Mouse (Mus musculus): ENCODE measurements around the gene Zfp975.
"Not testable (repeated sequence)": the region's sequence is repeated elsewhere in the genome, so short reads cannot be mapped to it uniquely, and the experiment has no call there.

Zfp975 gene

GRCm38 (mm10) chr7:42692362-42693158 lies at the start of gene Zfp975:
Zfp975 (minus strand) TSS chr7:42692742.
- H3K9me3 ChIP-seq (ENCODE audit: low read length); H3K27me3 ChIP-seq (ENCODE audit: insufficient read depth, low read length); H3K36me3 ChIP-seq (ENCODE audit: insufficient read depth, low read length): not testable (repeated sequence)
- Histone ChIP-seq H3K4me1 (replicated peaks; ENCODE audit: low read depth, low read length) (peaks cover 24% of the 10 kb centered on the region), H3K4me3 (replicated peaks; ENCODE audit: low read length) (peak within 1 kb of the TSS; percentile 85)

GRCm38 (mm10) chr7:42738536-42739210 lies 46.1 kb upstream of the Zfp975 start:
- Histone ChIP-seq H3K36me3 (ENCODE audit: insufficient read depth, low read length) (peaks cover 13% of the 10 kb centered on the region), H3K9me3 (ENCODE audit: low read length) (no peaks in the 10 kb centered on the region), H3K4me3 (replicated peaks; ENCODE audit: low read length) (peak overlapping the region; percentile 86), H3K4me1 (replicated peaks; ENCODE audit: low read depth, low read length) (peaks cover 20% of the 10 kb centered on the region), H3K27me3 (ENCODE audit: insufficient read depth, low read length) (no peaks in the 10 kb centered on the region)
- TF ChIP-seq NANOG (IDR thresholded peaks at IDR 0.05; ENCODE audit: borderline replicate concordance, low read length) = no peak
- no peak for TF ChIP-seq POU5F1 (IDR thresholded peaks at IDR 0.05; ENCODE audit: borderline replicate concordance, low read length)
- TF ChIP-seq CTCF (conservative IDR thresholded peaks at IDR 0.05; ENCODE audit: low read length) = no peak

GRCm38 (mm10) chr7:42726917-42727316 lies 34.4 kb upstream of the Zfp975 start, which contains the start of gene Gm17067:
Gm17067 (minus strand) TSS chr7:42727017.
- H3K4me1 ChIP-seq (replicated peaks; ENCODE audit: low read depth, low read length); H3K36me3 ChIP-seq (ENCODE audit: insufficient read depth, low read length); H3K4me3 ChIP-seq (replicated peaks; ENCODE audit: low read length); H3K9me3 ChIP-seq (ENCODE audit: low read length); H3K27me3 ChIP-seq (ENCODE audit: insufficient read depth, low read length): not testable (repeated sequence)

- Histone ChIP-seq H3K4me1 (replicated peaks; ENCODE audit: low read depth, low read length) (peaks cover 25% of the 10 kb centered on the region), H3K4me3 (replicated peaks; ENCODE audit: low read length) (peak overlapping the region; percentile 85)
- H3K36me3 ChIP-seq (ENCODE audit: insufficient read depth, low read length); H3K9me3 ChIP-seq (ENCODE audit: low read length); H3K27me3 ChIP-seq (ENCODE audit: insufficient read depth, low read length): not testable (repeated sequence)
Measured at GRCm38 (mm10) chr7:42693251-42693650, 709 bp upstream of the Zfp975 start.

GRCm38 (mm10) chr7:42680081-42680480 lies 12.5 kb downstream of the Zfp975 start:
- H3K4me1 ChIP-seq (replicated peaks; ENCODE audit: low read depth, low read length); H3K4me3 ChIP-seq (replicated peaks; ENCODE audit: low read length): not testable (repeated sequence)

GRCm38 (mm10) chr7:42679646-42680045 lies 12.9 kb downstream of the Zfp975 start:
- H3K36me3 ChIP-seq (ENCODE audit: insufficient read depth, low read length); H3K4me3 ChIP-seq (replicated peaks; ENCODE audit: low read length); H3K27me3 ChIP-seq (ENCODE audit: insufficient read depth, low read length); H3K4me1 ChIP-seq (replicated peaks; ENCODE audit: low read depth, low read length): not testable (repeated sequence)
- H3K9me3 ChIP-seq (ENCODE audit: low read length) = peaks cover 50% of the 10 kb centered on the region

More at GRCm38 (mm10) chr7:42680081-42680480, 12.5 kb downstream of the Zfp975 start:
- peaks cover 50% of the 10 kb centered on the region for H3K9me3 ChIP-seq (ENCODE audit: low read length)
- not testable (repeated sequence) for H3K27me3 ChIP-seq (ENCODE audit: insufficient read depth, low read length); H3K36me3 ChIP-seq (ENCODE audit: insufficient read depth, low read length)

- not testable (repeated sequence) for H3K4me3 ChIP-seq (replicated peaks; ENCODE audit: low read length); H3K9me3 ChIP-seq (ENCODE audit: low read length); H3K27me3 ChIP-seq (ENCODE audit: insufficient read depth, low read length); H3K4me1 ChIP-seq (replicated peaks; ENCODE audit: low read depth, low read length)
- TF ChIP-seq CTCF (conservative IDR thresholded peaks at IDR 0.05; ENCODE audit: low read length) = peak; percentile 58
- peaks cover 13% of the 10 kb centered on the region for H3K36me3 ChIP-seq (ENCODE audit: insufficient read depth, low read length)
Measured at GRCm38 (mm10) chr7:42660140-42660539, 32.4 kb downstream of the Zfp975 start.

GRCm38 (mm10) chr7:42655211-42655610 lies 37.3 kb downstream of the Zfp975 start:
- not testable (repeated sequence) for H3K9me3 ChIP-seq (ENCODE audit: low read length); H3K27me3 ChIP-seq (ENCODE audit: insufficient read depth, low read length); H3K4me1 ChIP-seq (replicated peaks; ENCODE audit: low read depth, low read length); H3K4me3 ChIP-seq (replicated peaks; ENCODE audit: low read length); H3K36me3 ChIP-seq (ENCODE audit: insufficient read depth, low read length)

GRCm38 (mm10) chr7:42643120-42643620 lies 49.4 kb downstream of the Zfp975 start:
- not testable (repeated sequence) for H3K36me3 ChIP-seq (ENCODE audit: insufficient read depth, low read length); H3K9me3 ChIP-seq (ENCODE audit: low read length); H3K27me3 ChIP-seq (ENCODE audit: insufficient read depth, low read length)
- H3K4me3 ChIP-seq (replicated peaks; ENCODE audit: low read length) = peak overlapping the region; percentile 80
- H3K4me1 ChIP-seq (replicated peaks; ENCODE audit: low read depth, low read length) = peaks cover 14% of the 10 kb centered on the region; the same call in 1 of the 2 replicates

GRCm38 (mm10) chr7:42642152-42643115 lies 50.1 kb downstream of the Zfp975 start, which contains the start of gene Zfp976:
Zfp976 (minus strand) TSS chr7:42642588.
- Histone ChIP-seq H3K4me3 (replicated peaks; ENCODE audit: low read length) (peak within 1 kb of the TSS; percentile 80), H3K4me1 (replicated peaks; ENCODE audit: low read depth, low read length) (peaks cover 14% of the 10 kb centered on the region; the same call in 1 of the 2 replicates)
- not testable (repeated sequence) for H3K27me3 ChIP-seq (ENCODE audit: insufficient read depth, low read length); H3K36me3 ChIP-seq (ENCODE audit: insufficient read depth, low read length); H3K9me3 ChIP-seq (ENCODE audit: low read length)
